Mouse (Mus musculus) midbrain, postnatal 0 days (tissue): Measurements from ENCODE around the gene Anapc16. TPM values are rescaled to one million over a fixed set of nuclear protein-coding genes. Genes with fewer than 3 reads are reported as not detected.

Experiments
- ATAC-seq: fragments of 200-750 bp; cut with Nextera tagmentation; 2 replicates; pipeline ENCODE4 v1.8.0; 2017; ENCODE audit warnings: moderate number of reproducible peaks, mild to moderate bottlenecking, moderate TSS enrichment, moderate library complexity; ENCODE audit not compliant: low FRiP score
- DNase-seq: peaks from one replicate; pipeline ENCODE4 v3.0.0-alpha.2; 2015; ENCODE audit warnings: low spot score
- H3K27ac ChIP-seq: fragments of 300-500 bp; sonication (generic); 2 replicates; pipeline ENCODE4 v1.5.1; 2014; ENCODE audit warnings: low read depth, mild to moderate bottlenecking, low read length, mixed read lengths
- H3K27me3 ChIP-seq: fragments of 300-500 bp; sonication (generic); 2 replicates; pipeline ENCODE4 v1.6.1; 2014; ENCODE audit warnings: low read length, control low read depth, mixed read lengths; ENCODE audit not compliant: insufficient read depth
- H3K36me3 ChIP-seq: fragments of 300-500 bp; sonication (generic); 2 replicates; pipeline ENCODE4 v1.6.1; 2014; ENCODE audit warnings: low read length, control low read depth, mixed read lengths; ENCODE audit not compliant: insufficient read depth
- H3K4me1 ChIP-seq: fragments of 300-500 bp; sonication (generic); 2 replicates; pipeline ENCODE4 v1.6.1; 2014; ENCODE audit warnings: mild to moderate bottlenecking, control low read depth, antibody characterized with exemption, low read length, mixed read lengths; ENCODE audit not compliant: insufficient read depth
- H3K4me2 ChIP-seq: fragments of 300-500 bp; sonication (generic); 2 replicates; pipeline ENCODE4 v1.6.1; 2014; ENCODE audit warnings: low read depth, mild to moderate bottlenecking, low read length, mixed read lengths; ENCODE audit not compliant: poor library complexity, severe bottlenecking
- H3K4me3 ChIP-seq: fragments of 300-500 bp; sonication (generic); 2 replicates; pipeline ENCODE4 v1.5.1; 2014; ENCODE audit warnings: low read depth, mild to moderate bottlenecking, low read length, moderate library complexity
- H3K9ac ChIP-seq: fragments of 300-500 bp; sonication (generic); replicated peaks from 2 replicates; pipeline ENCODE4 v1.6.1; 2014; ENCODE audit warnings: mild to moderate bottlenecking, low read length, moderate library complexity, mixed read lengths; ENCODE audit not compliant: poor library complexity, severe bottlenecking
- H3K9me3 ChIP-seq: fragments of 300-500 bp; sonication (generic); 2 replicates; pipeline ENCODE4 v1.6.1; 2016; ENCODE audit warnings: low read length, control low read depth
- CTCF ChIP-seq: IDR thresholded peaks from 2 replicates; pipeline ENCODE4 v1.5.1; 2016; ENCODE audit warnings: antibody characterized with exemption, mild to moderate bottlenecking
- WGBS: fragments of 180-500 bp; shearing (Covaris S2); extraction: QIAGEN DNeasy Blood & Tissue Kit; methylation state at CpG from one replicate; pipeline ENCODE4 v1.1.7; 2014; 5-methylcytosine and 5-hydroxymethylcytosine counted together
- polyA plus RNA-seq: library from polyadenylated mRNA; unstranded; fragments of >200 nt; fragmentation: Nextera tagmentation; extraction: Ambion mirVana; gene quantifications from 2 replicates; pipeline ENCODE4 v1.2.1, GENCODE M21; 2015
- total RNA-seq: library from RNA; depleted of rRNA; stranded (reverse); fragments of >200 nt; gene quantifications from 2 replicates; pipeline ENCODE4 v1.2.3, GENCODE M21; 2014

Anapc16 gene
- total and polyA plus RNA-seq, 2 experiments from 2014 or later, result 57.4 to 118 TPM

DNA sequence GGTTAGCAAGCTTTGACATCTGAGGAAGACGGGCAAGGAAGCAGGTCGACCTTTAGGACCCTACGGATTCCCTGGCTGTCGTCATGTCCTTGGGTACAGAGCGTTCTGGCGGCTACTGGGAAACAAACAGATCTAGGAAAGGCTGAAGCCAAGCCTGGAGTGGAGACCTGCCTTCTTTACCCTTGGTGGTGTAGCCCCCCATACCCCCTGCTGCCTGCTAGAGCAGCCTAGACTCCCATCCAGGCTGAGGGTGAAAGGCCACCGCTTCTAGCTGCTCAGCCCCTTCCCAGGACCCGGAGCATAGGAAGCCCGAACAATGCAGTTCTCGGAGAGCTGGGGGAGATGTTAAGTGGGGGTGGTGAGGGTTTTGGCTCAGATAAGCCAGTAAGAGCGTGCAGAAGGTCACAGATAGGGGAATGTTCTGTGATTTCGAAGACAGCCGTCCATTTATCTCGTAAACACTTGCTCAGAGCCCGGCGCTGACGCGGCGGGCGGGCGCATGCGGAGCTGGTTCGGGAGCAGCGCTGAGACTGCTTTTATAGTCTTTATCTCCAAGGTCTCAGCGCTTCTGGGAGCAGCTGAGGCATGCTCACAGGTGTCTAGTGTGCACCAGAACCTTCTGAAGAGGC, 33.0 kb downstream of the Anapc16 start:
- Histone ChIP-seq H3K4me2 (peak overlapping the region; percentile 77), H3K27ac (peak overlapping the region; percentile 97), H3K36me3 (no peaks in the 10 kb centered on the region), H3K9me3 (no peaks in the 10 kb centered on the region), H3K4me3 (peak overlapping the region; percentile 57), H3K4me1 (peaks cover 8% of the 10 kb centered on the region; the same call in 1 of the 2 replicates), H3K9ac (peak overlapping the region; percentile 92), H3K27me3 (no peaks in the 10 kb centered on the region)
- no peak for TF ChIP-seq CTCF
- peak; percentile 74 for ATAC-seq
- WGBS, result 1% methylated on average over 25 of the region's 25 CpGs
- DNase-seq, result peak; percentile 88

DNA sequence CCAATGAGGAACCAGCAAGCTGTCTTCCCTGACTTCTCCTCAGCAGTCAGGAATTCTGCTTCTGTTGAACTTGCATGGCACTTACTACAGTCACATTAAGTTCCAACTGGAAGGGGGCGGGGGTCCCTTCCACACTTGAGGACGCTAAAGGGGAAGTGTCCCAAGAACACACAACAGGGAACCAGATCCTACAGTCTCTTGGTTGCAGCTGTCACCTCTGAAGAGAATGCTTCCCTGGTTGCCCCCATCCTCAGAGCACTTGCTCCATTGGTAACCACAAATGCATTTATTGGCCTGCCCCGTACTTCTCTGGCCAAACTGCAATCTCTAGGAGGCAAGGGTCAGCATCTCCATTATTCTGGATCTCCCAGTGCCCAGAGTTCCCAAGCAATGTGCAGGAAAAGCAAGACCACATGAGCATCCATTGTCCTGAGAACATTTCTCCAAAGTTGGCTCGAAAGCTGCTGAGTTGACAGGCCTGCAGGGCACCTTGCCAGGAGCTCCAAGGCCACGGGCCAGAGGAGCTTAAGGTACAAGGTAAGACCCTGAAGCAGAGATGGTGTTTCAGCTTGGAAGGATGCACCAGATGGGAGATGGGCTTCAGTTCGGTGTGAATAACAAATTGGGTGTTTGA, 35.5 kb downstream of the Anapc16 start:
- Histone ChIP-seq H3K36me3 (no peaks in the 10 kb centered on the region), H3K27ac (0 out of 2 replicates have a peak overlapping the region, but pooled peaks have one; percentile 7), H3K4me3 (no peak overlapping the region), H3K4me2 (no peak overlapping the region), H3K4me1 (peaks cover 7% of the 10 kb centered on the region; the same call in 1 of the 2 replicates), H3K27me3 (no peaks in the 10 kb centered on the region), H3K9ac (no peak overlapping the region), H3K9me3 (no peaks in the 10 kb centered on the region)
- no peak for ATAC-seq
- DNase-seq, result no peak
- no peak for TF ChIP-seq CTCF
- 82% methylated on average over 6 of the region's 6 CpGs for WGBS

DNA sequence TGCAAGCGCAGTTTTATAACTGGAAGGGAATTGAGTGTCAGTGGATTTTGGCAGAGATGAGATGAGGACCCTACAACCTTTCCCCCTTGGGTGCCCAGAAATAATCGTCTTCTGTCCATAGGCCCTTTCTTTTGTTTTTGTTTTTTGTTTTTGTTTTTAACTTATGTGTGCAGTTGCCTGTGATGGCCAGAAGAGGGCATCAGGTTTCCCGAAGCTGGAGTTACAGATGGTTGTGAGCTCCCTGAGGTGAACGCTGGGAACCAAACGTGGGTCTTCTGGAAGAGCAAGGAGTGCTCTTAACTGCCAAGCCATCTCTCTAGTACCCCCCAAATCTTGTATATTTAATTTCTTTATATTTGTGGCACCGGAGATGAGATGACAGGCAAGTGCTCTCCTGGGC, 36.2 kb downstream of the Anapc16 start:
- no peaks in the 10 kb centered on the region for H3K36me3 ChIP-seq
- peaks cover 7% of the 10 kb centered on the region; the same call in 1 of the 2 replicates for H3K4me1 ChIP-seq
- H3K4me3 ChIP-seq, result no peak overlapping the region
- no peak overlapping the region for H3K9ac ChIP-seq
- H3K4me2 ChIP-seq, result no peak overlapping the region
- 93% methylated on average over 6 of the region's 6 CpGs for WGBS
- no peaks in the 10 kb centered on the region for H3K27me3 ChIP-seq
- TF ChIP-seq CTCF, result peak; percentile 36
- no peaks in the 10 kb centered on the region for H3K9me3 ChIP-seq
- no peak for ATAC-seq
- H3K27ac ChIP-seq, result no peak overlapping the region
- no peak for DNase-seq

DNA sequence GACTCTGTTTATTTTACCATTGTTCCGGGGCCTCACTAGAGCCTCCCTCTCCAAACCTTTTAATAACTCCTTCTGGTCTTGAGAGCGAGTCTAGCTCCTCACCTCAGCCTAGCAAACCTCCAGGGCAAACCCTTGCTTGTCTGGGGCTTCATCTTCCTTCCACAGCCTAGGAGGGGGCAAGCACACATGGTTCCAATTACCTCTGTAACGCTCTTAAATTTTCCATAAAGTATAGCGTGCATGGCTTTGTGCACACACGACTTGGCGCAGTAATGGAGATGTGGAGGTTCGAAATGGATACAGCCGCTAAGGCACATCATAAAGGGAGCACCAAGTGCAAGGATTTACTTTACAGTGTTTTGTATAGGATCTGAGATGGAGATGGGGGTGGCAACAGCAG, 37.1 kb downstream of the Anapc16 start:
- no peaks in the 10 kb centered on the region for H3K9me3 ChIP-seq
- DNase-seq, result no peak
- peak overlapping the region; percentile 12; the same call in 1 of the 2 replicates for H3K27ac ChIP-seq
- TF ChIP-seq CTCF, result no peak
- H3K9ac ChIP-seq, result no peak overlapping the region
- no peak for ATAC-seq
- H3K4me1 ChIP-seq, result peaks cover 7% of the 10 kb centered on the region; the same call in 1 of the 2 replicates
- H3K4me2 ChIP-seq, result no peak overlapping the region
- H3K4me3 ChIP-seq, result no peak overlapping the region
- H3K36me3 ChIP-seq, result no peaks in the 10 kb centered on the region
- no peaks in the 10 kb centered on the region for H3K27me3 ChIP-seq
- 80% methylated on average over 8 of the region's 8 CpGs for WGBS

DNA sequence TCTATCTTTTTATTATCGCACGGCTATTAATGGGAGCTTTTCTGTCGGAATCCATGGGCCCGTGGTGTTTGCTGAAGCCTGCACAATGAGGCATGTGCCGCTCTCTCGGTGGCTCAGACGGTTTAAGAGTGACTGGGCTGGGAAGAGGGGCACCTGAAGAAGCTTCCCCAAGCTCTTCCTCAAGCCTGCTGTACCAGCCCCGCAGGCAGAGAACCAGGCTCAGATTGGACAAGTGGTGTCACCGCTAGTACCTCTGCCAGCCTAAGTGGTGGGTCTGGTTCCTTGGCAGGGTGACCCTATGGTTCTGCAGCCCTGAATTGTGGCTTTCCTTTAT, 37.6 kb downstream of the Anapc16 start:
- Histone ChIP-seq H3K4me3 (no peak overlapping the region), H3K36me3 (no peaks in the 10 kb centered on the region), H3K4me1 (peaks cover 5% of the 10 kb centered on the region; the same call in 1 of the 2 replicates), H3K9ac (no peak overlapping the region), H3K27ac (peak overlapping the region; percentile 12; the same call in 1 of the 2 replicates), H3K9me3 (no peaks in the 10 kb centered on the region), H3K27me3 (no peaks in the 10 kb centered on the region), H3K4me2 (no peak overlapping the region)
- TF ChIP-seq CTCF, result no peak
- no peak for DNase-seq
- 34% methylated on average over 9 of the region's 9 CpGs for WGBS
- ATAC-seq, result no peak
